Mouse (Mus musculus): ENCODE results near the gene Bcdin3d. TPM values are rescaled to one million over a fixed set of nuclear protein-coding genes. Genes with fewer than 3 reads are reported as not detected.
A peak's percentile ranks its signal among the peaks of the same experiment; 100 is the strongest.
"Not testable (repeated sequence)": the region's sequence is repeated elsewhere in the genome, so short reads cannot be mapped to it uniquely, and the experiment has no call there.

Bcdin3d gene
- polyA plus RNA-seq, 1 experiment from 2014 or later, result 19.0 TPM

DNA sequence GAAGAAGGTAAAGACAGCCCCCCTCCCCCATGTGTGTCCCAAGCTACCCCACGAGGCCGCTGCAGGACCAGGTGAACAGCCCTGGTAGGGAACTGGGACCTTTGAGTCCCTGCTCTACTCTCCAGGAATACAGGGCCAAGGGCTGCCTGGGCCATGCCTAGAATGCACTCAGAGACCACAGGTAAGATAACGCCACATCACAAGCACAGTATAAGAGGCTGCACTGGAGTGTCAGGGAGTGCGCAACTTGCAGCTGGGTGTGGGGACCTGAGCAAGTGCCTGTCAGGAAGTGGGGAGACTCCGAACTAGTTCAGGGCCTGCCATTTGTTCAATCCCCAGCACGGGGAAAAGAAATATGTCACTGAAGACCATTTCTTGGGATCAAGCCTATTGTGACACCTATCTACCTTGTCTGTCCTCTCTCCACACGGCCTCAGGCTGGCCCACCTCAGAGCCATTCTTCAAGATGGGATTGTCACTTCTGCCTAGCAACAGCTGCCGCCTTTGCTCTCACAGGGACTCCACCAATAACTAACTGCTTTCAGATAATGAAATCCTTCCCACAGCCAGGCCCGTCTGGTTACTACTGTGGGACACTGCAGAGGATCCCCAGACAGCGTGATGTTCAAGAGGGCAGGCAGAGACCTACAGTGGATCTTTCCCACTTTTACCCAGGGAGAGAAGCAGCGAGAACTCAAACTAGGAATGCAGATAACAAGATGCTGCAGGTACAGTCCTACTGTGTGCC lies 21.2 kb downstream of the Bcdin3d start:
- 80% methylated on average over 11 of the region's 11 CpGs for WGBS
- no peak overlapping the region for H3K27ac ChIP-seq (ENCODE audit: low read length)
- H3K4me1 ChIP-seq (ENCODE audit: control insufficient read depth, insufficient read depth, low read length), result peaks cover 34% of the 10 kb centered on the region

DNA sequence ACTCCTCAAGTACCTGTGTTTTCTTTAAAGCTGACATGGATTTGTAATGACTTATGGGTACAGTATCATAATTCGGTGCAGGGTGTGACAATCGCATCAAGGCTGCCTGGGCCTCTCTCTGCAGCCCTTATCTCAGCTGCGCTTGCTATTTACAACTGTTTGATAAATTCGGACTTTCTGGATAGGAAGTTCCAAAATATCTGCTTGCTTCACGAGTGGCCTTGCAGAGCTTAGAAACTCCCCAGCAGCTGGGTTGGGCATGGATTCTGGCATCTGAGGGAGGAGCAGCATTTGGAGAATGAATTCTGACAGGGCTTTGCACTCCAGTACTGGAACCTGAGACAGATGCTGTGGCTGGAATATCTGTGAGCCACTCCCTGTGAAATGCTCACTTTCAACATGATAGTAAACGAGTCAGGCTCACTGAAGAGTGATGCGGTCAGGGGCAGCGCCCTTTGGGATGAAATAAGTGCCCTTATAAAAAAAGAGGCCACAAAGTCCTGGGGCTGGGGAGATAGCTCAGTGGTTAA lies 24.7 kb downstream of the Bcdin3d start:
- Histone ChIP-seq H3K4me3 (ENCODE audit: low read depth, low read length) (no peak overlapping the region), H3K4me2 (ENCODE audit: low read length) (no peak overlapping the region), H3K27ac (ENCODE audit: low read length) (0 out of 2 replicates have a peak overlapping the region, but pooled peaks have one; percentile 19), H3K9ac (ENCODE audit: low read depth, low read length) (no peak overlapping the region), H3K4me1 (ENCODE audit: control insufficient read depth, insufficient read depth, low read length) (peaks cover 11% of the 10 kb centered on the region; the same call in 1 of the 2 replicates), H3K36me3 (ENCODE audit: control insufficient read depth, insufficient read depth, low read length) (no peaks in the 10 kb centered on the region), H3K27me3 (ENCODE audit: control insufficient read depth, insufficient read depth, low read depth, low read length) (no peaks in the 10 kb centered on the region), H3K9me3 (replicated peaks; ENCODE audit: control insufficient read depth, low read length, poor library complexity, severe bottlenecking) (no peaks in the 10 kb centered on the region)
- ATAC-seq, result no peak
- WGBS, result 87% methylated on average over 8 of the region's 8 CpGs

More for the DNA sequence above, 21.2 kb downstream of the Bcdin3d start:
- no peak overlapping the region for H3K9ac ChIP-seq (ENCODE audit: low read depth, low read length)
- H3K4me3 ChIP-seq (ENCODE audit: low read depth, low read length), result no peak overlapping the region
- no peak overlapping the region for H3K4me2 ChIP-seq (ENCODE audit: low read length)
- no peaks in the 10 kb centered on the region for H3K27me3 ChIP-seq (ENCODE audit: control insufficient read depth, insufficient read depth, low read depth, low read length)
- no peak for ATAC-seq
- no peaks in the 10 kb centered on the region for H3K9me3 ChIP-seq (replicated peaks; ENCODE audit: control insufficient read depth, low read length, poor library complexity, severe bottlenecking)
- H3K36me3 ChIP-seq (ENCODE audit: control insufficient read depth, insufficient read depth, low read length), result no peaks in the 10 kb centered on the region

DNA sequence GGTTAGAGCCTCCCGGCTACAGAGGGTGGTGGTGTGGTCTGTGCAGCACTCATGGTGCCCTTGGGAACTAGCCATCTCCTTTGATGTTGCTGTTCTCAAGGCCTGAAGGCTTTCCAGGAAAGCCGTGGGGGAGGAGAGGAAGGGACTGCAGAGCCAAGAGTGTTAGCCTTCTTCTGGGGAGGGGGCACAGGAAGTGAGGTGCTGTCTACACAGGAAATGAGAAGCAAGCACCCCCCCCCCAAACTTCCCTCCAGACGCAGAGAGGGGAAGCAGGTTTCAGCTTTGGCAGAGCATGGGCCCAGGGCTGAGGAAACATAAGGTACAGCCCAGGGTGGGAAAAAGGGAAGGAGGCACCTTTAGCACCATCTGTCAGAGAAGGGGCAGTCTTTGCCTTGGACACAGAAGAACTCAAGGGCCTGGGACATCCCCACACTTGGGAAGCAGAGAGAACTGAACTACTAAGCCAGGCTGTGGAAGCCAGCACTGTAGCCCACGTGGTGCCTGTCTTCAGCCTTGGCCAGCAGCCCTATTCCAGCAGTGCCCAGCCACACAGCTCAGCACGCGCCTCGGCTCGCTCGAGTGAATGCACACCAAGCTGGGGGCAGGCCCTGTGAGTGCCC lies 25.3 kb downstream of the Bcdin3d start:
- Histone ChIP-seq H3K36me3 (ENCODE audit: control insufficient read depth, insufficient read depth, low read length) (no peaks in the 10 kb centered on the region), H3K27ac (ENCODE audit: low read length) (peak overlapping the region; percentile 19; the same call in 1 of the 2 replicates), H3K9me3 (replicated peaks; ENCODE audit: control insufficient read depth, low read length, poor library complexity, severe bottlenecking) (no peaks in the 10 kb centered on the region), H3K4me3 (ENCODE audit: low read depth, low read length) (no peak overlapping the region), H3K4me1 (ENCODE audit: control insufficient read depth, insufficient read depth, low read length) (peaks cover 10% of the 10 kb centered on the region; the same call in 1 of the 2 replicates), H3K9ac (ENCODE audit: low read depth, low read length) (no peak overlapping the region), H3K4me2 (ENCODE audit: low read length) (no peak overlapping the region), H3K27me3 (ENCODE audit: control insufficient read depth, insufficient read depth, low read depth, low read length) (no peaks in the 10 kb centered on the region)
- ATAC-seq, result peak; percentile 45; the same call in 1 of the 2 replicates
- WGBS, result 66% methylated on average over 9 of the region's 9 CpGs

DNA sequence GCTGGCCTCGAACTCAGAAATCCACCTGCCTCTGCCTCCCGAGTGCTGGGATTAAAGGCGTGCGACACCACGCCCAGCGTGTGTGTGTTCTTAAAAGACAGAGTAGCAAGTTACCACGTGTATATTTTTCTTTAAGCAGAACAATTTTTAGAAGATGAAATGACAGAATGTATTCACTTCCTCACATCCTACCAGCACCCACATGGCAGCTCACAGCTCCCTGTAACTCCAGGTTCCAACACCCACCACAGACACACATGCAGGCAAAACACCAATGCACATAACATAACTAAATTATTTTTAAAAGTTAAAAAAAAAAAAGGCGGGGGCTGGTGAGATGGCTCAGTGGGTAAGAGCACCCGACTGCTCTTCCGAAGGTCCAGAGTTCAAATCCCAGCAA lies 28.4 kb downstream of the Bcdin3d start:
- H3K27me3 ChIP-seq (ENCODE audit: control insufficient read depth, insufficient read depth, low read depth, low read length); H3K27ac ChIP-seq (ENCODE audit: low read length): not testable (repeated sequence)
- 94% methylated on average over 10 of the region's 10 CpGs for WGBS

DNA sequence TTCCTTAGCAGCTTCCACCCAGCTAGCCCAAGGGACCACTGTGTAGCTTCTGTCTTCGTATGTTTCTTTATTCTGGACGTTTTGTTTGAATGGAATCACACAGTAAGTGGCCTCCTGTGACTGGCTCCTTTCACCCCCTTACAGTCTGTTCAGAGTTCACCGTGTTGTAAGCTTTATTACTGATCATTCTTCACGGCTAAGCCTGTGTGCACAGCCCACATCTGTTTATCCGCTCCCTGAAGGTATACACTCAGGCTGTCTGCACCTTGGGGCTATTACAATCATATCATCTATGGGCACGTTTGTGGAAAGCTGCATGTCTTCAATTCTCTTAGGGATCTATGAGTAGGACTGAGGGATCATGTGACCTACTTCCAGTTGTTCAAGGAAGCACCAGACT lies 29.0 kb downstream of the Bcdin3d start:
- 35% methylated on average over 6 of the region's 6 CpGs for WGBS
- Histone ChIP-seq H3K9ac (ENCODE audit: low read depth, low read length) (no peak overlapping the region), H3K27ac (ENCODE audit: low read length) (peak overlapping the region; percentile 10; the same call in 1 of the 2 replicates), H3K4me3 (ENCODE audit: low read depth, low read length) (no peak overlapping the region), H3K4me2 (ENCODE audit: low read length) (0 out of 2 replicates have a peak overlapping the region, but pooled peaks have one; percentile 7), H3K4me1 (ENCODE audit: control insufficient read depth, insufficient read depth, low read length) (peaks cover 9% of the 10 kb centered on the region), H3K36me3 (ENCODE audit: control insufficient read depth, insufficient read depth, low read length) (no peaks in the 10 kb centered on the region), H3K9me3 (replicated peaks; ENCODE audit: control insufficient read depth, low read length, poor library complexity, severe bottlenecking) (no peaks in the 10 kb centered on the region), H3K27me3 (ENCODE audit: control insufficient read depth, insufficient read depth, low read depth, low read length) (no peaks in the 10 kb centered on the region)
- no peak for ATAC-seq

More for the DNA sequence above, 28.4 kb downstream of the Bcdin3d start:
- H3K4me2 ChIP-seq (ENCODE audit: low read length); H3K4me1 ChIP-seq (ENCODE audit: control insufficient read depth, insufficient read depth, low read length); H3K9me3 ChIP-seq (replicated peaks; ENCODE audit: control insufficient read depth, low read length, poor library complexity, severe bottlenecking); H3K4me3 ChIP-seq (ENCODE audit: low read depth, low read length); H3K9ac ChIP-seq (ENCODE audit: low read depth, low read length); ATAC-seq; H3K36me3 ChIP-seq (ENCODE audit: control insufficient read depth, insufficient read depth, low read length): not testable (repeated sequence)

DNA sequence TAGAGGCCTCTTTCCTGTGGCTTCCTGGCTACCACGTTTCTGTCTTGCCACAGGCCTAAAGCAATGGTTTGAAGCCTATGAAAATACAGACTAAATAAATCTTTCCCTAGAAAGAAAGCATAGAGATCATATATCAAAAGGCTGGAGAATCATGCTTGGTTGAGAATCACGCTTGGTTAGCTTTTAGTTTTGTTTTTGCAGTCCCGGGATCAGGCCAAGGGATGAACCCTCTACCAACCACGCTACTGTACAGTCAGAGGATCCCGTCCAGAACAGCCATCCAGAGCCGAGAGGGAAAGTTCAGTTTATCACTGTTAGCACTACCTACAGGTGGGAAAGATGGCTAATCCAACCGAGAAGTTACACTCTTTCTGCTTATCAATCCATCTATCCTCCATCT lies 32.2 kb downstream of the Bcdin3d start:
- Histone ChIP-seq H3K4me2 (ENCODE audit: low read length) (no peak overlapping the region), H3K27me3 (ENCODE audit: control insufficient read depth, insufficient read depth, low read depth, low read length) (no peaks in the 10 kb centered on the region), H3K4me3 (ENCODE audit: low read depth, low read length) (no peak overlapping the region), H3K4me1 (ENCODE audit: control insufficient read depth, insufficient read depth, low read length) (peaks cover 10% of the 10 kb centered on the region), H3K9me3 (replicated peaks; ENCODE audit: control insufficient read depth, low read length, poor library complexity, severe bottlenecking) (no peaks in the 10 kb centered on the region), H3K36me3 (ENCODE audit: control insufficient read depth, insufficient read depth, low read length) (no peaks in the 10 kb centered on the region), H3K27ac (ENCODE audit: low read length) (no peak overlapping the region), H3K9ac (ENCODE audit: low read depth, low read length) (no peak overlapping the region)
- WGBS, result 89% methylated on average over 7 of the region's 7 CpGs
- ATAC-seq, result no peak

DNA sequence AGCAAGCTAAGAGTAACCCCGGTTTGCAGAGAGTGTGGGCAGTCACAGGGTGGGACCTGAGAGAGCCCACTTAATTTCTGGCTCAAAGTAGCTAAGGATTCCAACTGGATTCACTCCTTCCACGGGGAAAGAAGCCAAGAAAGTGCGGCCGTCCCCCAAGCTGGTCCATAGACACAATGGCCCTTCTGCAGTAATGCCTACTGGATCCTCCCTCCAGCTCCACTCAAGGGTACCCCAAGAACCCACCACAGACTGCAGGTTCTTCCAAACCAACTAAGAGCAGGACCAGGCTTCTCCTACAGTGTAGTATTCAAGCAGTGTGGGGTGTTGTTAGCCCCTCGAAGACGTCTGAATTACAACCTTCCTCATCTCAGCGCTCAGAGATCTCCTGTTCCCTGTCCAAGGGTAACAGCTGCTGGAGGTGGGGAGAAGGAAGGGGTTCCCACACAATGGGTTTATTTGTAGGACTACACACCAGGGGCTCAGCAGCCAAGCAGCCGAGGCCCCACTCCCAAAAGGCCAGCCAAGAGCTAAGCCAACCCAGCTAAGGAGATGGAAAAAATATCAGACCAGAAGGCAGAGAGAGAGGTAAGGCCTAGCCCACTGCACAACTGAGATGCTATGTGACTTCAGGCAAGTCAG lies 33.6 kb downstream of the Bcdin3d start:
- no peak overlapping the region for H3K9ac ChIP-seq (ENCODE audit: low read depth, low read length)

DNA sequence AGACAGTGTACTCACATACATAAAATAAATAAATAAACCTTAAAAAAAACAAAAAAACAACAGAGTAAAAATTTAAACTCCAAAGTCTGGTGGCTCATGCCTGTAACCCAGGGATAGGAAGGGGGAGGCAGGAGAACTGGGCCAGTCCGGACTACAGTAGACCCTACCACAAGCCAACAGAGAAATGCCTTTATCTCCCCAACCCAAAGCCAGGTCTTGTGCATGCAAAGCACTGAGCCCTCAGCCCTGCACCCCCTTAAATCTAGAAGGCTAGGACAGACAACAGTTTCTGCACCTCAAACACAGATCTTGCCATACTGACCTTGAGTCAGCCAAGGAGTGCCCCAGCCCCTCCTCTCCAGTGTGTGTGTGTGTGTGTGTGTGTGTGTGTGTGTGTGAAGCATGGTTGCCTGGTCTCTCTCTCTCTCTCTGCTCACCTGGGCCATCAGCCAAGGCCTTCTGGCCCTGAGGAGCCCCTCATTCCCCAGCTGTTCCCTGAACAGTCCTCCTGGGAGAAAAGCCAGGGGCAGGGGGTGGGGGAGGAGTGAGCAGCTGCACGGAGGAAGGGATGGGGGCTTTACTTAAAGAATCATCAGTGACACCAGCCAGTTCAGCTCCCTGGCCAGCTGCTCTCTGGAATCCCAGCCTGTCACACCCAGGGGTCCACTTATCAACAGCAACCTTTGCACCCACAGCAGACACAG lies 34.3 kb downstream of the Bcdin3d start:
- peaks cover 11% of the 10 kb centered on the region for H3K4me1 ChIP-seq (ENCODE audit: control insufficient read depth, insufficient read depth, low read length)
- no peaks in the 10 kb centered on the region for H3K9me3 ChIP-seq (replicated peaks; ENCODE audit: control insufficient read depth, low read length, poor library complexity, severe bottlenecking)
- 42% methylated on average over 2 of the region's 2 CpGs for WGBS
- ATAC-seq, result peak; percentile 62
- no peak overlapping the region for H3K9ac ChIP-seq (ENCODE audit: low read depth, low read length)
- H3K27ac ChIP-seq (ENCODE audit: low read length), result peak overlapping the region; percentile 65; the same call in 1 of the 2 replicates
- H3K36me3 ChIP-seq (ENCODE audit: control insufficient read depth, insufficient read depth, low read length), result no peaks in the 10 kb centered on the region
- no peak overlapping the region for H3K4me3 ChIP-seq (ENCODE audit: low read depth, low read length)
- no peaks in the 10 kb centered on the region for H3K27me3 ChIP-seq (ENCODE audit: control insufficient read depth, insufficient read depth, low read depth, low read length)
- no peak overlapping the region for H3K4me2 ChIP-seq (ENCODE audit: low read length)

More for the DNA sequence above, 33.6 kb downstream of the Bcdin3d start:
- ATAC-seq, result no peak
- H3K4me2 ChIP-seq (ENCODE audit: low read length), result no peak overlapping the region
- H3K36me3 ChIP-seq (ENCODE audit: control insufficient read depth, insufficient read depth, low read length), result no peaks in the 10 kb centered on the region
- H3K4me3 ChIP-seq (ENCODE audit: low read depth, low read length), result no peak overlapping the region
- H3K27me3 ChIP-seq (ENCODE audit: control insufficient read depth, insufficient read depth, low read depth, low read length), result no peaks in the 10 kb centered on the region
- peak overlapping the region; percentile 65 for H3K27ac ChIP-seq (ENCODE audit: low read length)
- H3K4me1 ChIP-seq (ENCODE audit: control insufficient read depth, insufficient read depth, low read length), result peaks cover 10% of the 10 kb centered on the region
- 56% methylated on average over 8 of the region's 8 CpGs for WGBS
- H3K9me3 ChIP-seq (replicated peaks; ENCODE audit: control insufficient read depth, low read length, poor library complexity, severe bottlenecking), result no peaks in the 10 kb centered on the region
